Mouse (Mus musculus) olfactory bulb, adult 2 months (tissue): Measurements from ENCODE around the gene Anapc16.

Experiments
- CTCF ChIP-seq: fragments of 200-500 bp; IDR thresholded peaks from 2 replicates; pipeline ENCODE4 v1.5.1; 2012; ENCODE audit warnings: low read depth, mild to moderate bottlenecking, low read length, moderate library complexity; ENCODE audit not compliant: insufficient read depth
- POLR2A ChIP-seq: fragments of 200-500 bp; IDR thresholded peaks from 2 replicates; pipeline ENCODE4 v1.6.1; 2012; ENCODE audit warnings: mild to moderate bottlenecking, low read depth, low read length, moderate library complexity; ENCODE audit not compliant: insufficient read depth

DNA sequence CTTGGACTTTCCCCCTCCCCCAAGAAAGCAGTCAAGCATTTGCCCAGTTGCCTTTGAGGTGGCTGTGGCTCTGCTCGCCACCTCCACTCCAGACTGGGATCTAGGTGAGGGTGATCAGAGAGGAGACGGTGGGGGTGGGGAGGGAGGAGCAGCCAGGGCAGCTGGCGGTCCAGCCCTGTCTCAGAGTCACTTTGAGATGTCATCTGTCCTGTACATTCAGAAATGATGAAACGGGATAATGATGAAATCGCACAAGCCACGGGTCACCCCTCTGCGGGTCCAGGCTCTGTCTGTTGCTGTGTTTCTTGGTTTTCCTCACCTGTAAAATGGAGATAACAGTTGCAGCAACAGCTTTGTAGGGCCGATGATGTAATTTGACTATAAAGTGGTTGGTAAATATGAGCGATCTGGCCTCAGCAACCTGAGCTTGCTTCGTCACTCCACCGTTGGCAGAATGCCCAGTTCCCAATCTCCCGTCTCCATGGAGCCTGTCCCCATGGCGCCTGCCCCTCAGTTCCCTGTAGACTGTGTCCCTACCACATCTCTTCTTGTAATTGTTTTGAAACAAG, 59.4 kb downstream of the Anapc16 start:
- TF ChIP-seq CTCF, result no peak
- no peak for TF ChIP-seq POLR2A
